Mouse (Mus musculus) lung, adult 10 weeks (tissue): ENCODE measurements around the gene Pla2g3. TPM values are rescaled to one million over a fixed set of nuclear protein-coding genes. Genes with fewer than 3 reads are reported as not detected.

Experiments
- polyA plus RNA-seq: library from polyadenylated mRNA; stranded (reverse); fragments of 350-450 nt; fragmentation: Illumina TruSeq; extraction: RNeasy Lipid Tissue Mini Kit (QIAGEN cat#74804); gene quantifications from one replicate; pipeline ENCODE4 v1.2.3, GENCODE M21; 2014; ENCODE audit warnings: low read depth, low replicate concordance; ENCODE audit not compliant: insufficient read depth

Pla2g3 gene
- polyA plus RNA-seq: 0.38 TPM

GRCm38 (mm10) chr11:3487952-3488570 is at the start of gene Pla2g3:
TSS of gene Pla2g3 (plus strand) at chr11:3488284.

GRCm38 (mm10) chr11:3452167-3452639 is 35.9 kb upstream of the Pla2g3 start, which contains the start of gene Rnf185:
TSS of gene Rnf185 (minus strand) at chr11:3452363.

GRCm38 (mm10) chr11:3514529-3515054 is 26.5 kb downstream of the Pla2g3 start, which contains the start of gene Selenom:
TSS of gene Selenom (plus strand) at chr11:3514684.

GRCm38 (mm10) chr11:3540451-3541085 is 52.5 kb downstream of the Pla2g3 start, which contains the start of gene Smtn:
TSS of gene Smtn (minus strand) at chr11:3540612.

Other genes starting within 250 kb of the Pla2g3 start
- 72.2 TPM for gene Drg1, start 221.9 kb upstream of the Pla2g3 start, polyA plus RNA-seq
- 17.5 TPM for gene Patz1, start 199.4 kb upstream of the Pla2g3 start, polyA plus RNA-seq
- 14.1 TPM for gene Pik3ip1, start 157.9 kb upstream of the Pla2g3 start, polyA plus RNA-seq
- 28.3 TPM for gene Limk2, start 79.1 kb upstream of the Pla2g3 start, polyA plus RNA-seq
- gene Rnf185, start 35.9 kb upstream of the Pla2g3 start, polyA plus RNA-seq: 20.2 TPM
- 0.55 TPM for gene Inpp5j, start 16.5 kb downstream of the Pla2g3 start, polyA plus RNA-seq
- 131 TPM for gene Selenom, start 26.4 kb downstream of the Pla2g3 start, polyA plus RNA-seq
- gene Smtn, start 52.3 kb downstream of the Pla2g3 start, polyA plus RNA-seq: 24.2 TPM
- gene Morc2a, start 160.9 kb downstream of the Pla2g3 start, polyA plus RNA-seq: 6.9 TPM